Mouse (Mus musculus) skeletal muscle tissue, adult 2 months (tissue): Measurements from ENCODE around the gene Rap1gds1.
A peak's percentile ranks its signal among the peaks of the same experiment; 100 is the strongest.

ENCODE experiments used
- DNase-seq: peaks from one replicate; pipeline ENCODE4 v3.0.0-alpha.2; 2012; ENCODE audit warnings: low read depth, low spot score

The Rap1gds1 gene

DNA sequence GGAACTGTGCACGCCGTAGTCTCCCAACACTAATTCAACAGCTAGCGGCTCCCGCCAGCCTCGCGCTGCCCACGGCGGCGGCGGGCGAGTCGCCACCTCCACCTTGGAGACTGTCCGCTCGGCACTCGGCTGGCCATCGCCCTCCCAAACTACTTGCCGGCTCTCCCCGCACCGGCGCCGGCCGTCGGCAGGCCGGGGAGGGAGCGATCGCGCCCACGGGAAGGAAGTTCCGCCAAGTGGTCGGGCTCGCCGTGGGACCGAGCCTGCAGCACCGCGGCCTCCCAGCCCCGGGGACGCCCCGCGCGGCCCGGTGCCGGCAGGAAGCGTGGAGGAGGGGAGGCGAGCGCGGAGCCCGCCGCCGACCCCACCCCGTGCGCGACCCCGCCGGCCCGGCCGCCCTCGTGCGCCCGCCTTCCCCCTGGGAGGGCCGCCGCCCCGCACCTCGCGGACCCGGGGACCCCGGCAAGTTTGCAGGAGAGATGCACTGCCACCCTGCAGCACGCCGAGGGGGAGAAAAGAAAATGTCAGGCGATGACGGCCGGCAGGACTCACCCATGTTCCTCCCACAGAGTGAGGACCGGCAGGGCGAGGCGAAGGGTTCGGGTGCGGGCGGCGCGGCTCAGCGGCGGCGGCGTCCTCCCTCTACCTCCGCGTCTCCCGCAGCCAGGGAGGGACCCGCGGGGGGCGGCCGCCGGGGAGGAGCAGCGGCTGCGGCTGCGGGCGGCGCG lies at the start of gene Rap1gds1:
Gene Rap1gds1 (minus strand): TSS at position 718 of the 728 bp plus-strand sequence.
- peak; percentile 22 for DNase-seq

GRCm38 (mm10) chr3:139118446-139118845 lies 43.4 kb upstream of the Rap1gds1 start:
- no peak for DNase-seq

DNA sequence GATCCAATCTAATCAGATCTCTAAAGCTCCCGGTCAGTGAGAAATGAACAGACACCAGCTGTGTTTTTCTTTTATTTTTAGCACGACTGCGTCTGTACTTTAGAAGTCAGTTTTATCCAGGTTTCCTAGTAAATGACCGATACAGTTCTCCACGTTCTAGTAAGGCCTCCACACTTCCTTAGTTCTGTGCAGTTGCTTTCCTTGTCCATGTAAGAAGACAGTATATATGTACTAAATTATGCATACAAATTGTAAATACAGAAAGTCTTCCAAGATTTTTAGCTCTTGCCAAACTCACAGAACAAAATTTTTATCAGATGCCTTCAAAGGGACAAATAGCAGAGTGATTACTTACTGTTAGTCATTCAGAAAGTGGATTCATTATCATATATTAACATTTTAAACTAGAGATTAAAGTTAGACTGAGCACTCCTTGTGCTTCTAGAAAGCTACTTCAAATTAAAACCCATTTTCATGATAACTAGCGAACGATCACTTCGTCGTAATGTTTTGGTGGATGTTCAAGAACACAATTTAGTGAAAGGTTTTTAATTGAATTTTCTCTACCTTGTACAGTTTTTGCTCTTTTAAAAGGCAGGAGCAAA lies 41.8 kb upstream of the Rap1gds1 start:
- DNase-seq = no peak

DNA sequence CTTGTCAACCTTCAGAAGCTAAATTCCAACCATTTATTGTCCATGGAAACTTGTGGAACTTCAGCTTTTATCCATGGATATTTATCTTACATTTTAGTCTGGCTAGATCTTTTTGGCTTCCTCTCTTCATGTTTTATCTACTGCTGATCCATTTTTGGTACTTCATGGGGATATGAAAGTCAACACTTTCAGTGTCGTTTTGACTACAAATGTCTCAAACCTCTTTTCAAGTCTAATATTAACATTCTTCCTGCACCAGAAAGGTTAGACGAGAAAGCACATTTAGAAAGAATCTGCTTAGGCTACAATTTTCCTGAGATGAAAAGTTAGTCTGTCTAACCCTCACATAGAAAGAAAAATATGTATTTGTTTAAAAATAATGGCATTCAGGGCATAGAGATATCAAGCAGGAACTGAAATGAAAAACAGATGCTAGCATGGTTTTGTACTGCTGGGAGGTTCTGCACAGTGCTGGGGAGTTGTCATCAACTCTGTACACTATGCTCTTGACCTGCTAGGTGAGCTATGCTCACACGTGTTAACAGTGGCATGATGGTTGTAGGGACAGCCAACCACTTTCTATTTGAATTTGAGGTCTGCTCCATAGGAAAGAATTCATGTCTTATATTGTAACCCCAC lies 37.5 kb upstream of the Rap1gds1 start:
- DNase-seq = no peak

GRCm38 (mm10) chr3:139111877-139112276 lies 36.9 kb upstream of the Rap1gds1 start:
- no peak for DNase-seq

- peak; percentile 4 for DNase-seq
Measured at GRCm38 (mm10) chr3:139108176-139108575, 33.2 kb upstream of the Rap1gds1 start.

DNA sequence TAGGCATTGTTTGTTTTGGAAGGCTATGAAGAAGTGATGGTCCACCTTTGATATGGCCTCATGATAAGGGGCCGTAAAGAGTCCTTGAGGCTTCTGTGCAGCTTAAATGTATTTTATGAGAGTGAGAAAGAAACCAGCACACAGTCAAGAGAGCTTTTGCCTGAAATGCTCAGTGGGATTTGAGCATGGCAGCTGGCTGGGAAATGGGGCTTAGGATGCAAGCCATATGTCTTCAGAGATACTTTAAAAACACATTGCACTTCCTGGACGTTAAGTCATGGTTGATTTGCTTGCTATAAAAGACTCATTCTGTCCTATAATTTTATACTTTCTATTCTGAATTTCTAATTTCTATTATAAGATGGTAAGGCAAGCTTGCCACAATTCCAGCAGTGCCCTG lies 28.9 kb upstream of the Rap1gds1 start:
- DNase-seq = no peak

DNA sequence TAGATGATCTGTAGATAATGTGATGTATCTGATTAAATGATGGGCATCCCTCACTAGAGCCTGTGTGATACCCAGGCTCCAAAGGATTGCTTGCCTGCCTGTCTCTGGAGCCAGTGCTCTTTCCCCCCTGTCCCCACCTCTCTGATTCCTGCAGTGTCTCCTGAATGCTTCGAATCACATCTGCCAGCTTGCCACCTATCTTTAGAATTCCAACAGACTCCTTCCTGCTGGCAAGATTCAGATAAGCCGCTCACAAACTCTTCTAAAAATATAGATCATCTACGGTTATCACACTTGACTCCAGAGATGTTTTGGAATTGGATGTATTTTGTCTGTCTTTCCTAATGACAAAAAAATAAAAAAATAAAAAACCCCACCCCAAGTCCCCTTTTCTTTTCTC lies 28.3 kb upstream of the Rap1gds1 start:
- DNase-seq = no peak

DNA sequence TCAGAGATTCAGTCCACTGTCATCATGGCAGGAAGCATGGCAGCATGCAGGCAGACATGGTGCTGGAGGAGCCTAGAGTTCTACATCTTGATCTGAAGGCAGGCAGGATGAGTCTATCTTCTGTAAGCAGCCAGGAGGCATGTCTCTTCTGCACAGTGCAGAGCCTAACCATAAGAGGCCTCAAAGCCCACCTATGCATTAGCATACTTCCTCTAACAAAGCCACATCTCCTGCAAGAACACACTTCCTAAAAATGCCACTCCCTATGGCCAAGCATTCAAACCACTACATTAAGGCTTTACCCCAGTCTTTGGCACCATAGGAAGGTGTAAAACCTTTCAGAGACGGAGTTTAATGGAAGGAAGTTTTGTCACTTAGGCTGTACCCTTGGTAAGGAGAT lies 26.9 kb upstream of the Rap1gds1 start:
- no peak for DNase-seq

DNA sequence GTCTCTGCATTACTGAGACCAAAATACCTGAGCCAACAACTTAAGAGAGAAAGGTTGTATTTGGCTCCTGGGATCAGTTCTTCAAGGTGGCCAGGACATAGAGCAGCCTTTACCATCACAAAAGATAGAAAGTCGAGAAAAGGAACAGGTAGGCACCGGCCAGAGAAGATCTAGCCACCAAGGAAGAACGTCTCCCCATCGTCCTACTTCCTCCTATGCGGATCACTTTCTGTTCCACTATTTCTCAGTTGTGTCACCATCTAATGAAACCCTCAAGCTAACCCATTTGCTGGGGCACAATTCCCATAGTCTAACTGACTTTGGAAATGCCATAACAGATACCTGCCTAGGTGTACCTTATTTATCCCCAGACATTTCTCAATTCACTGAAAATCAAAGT lies 24.3 kb upstream of the Rap1gds1 start:
- no peak for DNase-seq

DNA sequence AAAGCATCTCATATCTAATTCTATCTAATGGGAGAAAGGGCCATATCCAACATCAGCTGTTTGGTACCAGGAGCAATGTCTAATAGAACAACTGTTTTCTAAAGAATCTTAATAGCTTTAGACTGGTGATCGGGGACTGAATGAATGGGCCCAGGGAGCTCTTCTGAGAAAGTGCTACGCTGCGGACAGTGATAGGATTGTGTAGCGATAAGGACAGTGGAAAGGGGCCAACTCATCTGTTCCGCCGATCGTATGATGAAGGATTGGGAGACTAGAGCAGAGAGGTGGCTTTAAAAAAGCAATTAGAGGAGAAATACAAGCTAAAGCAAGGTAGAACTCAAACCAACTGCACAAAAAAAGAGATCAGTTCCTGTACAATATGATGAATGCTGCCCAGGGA lies 20.9 kb upstream of the Rap1gds1 start:
- DNase-seq = no peak

DNA sequence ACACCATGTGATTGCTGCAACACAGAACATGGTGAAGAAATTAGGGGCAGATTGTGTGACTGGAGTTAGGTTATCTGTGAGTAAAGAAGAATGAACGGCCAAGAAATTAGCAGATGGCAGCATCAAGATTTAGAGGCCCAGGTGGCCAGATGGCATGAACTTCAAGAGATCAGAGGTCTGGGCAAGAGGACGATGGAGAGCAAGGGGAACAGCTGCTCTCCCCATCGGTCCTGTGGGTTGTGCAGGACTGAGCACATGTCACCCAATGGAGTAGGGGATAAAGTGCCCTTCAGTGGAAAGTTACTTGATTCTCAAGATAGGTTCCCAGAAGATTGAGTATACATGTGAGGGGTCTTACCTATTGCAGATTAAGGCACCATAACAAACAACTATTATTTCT lies 13.5 kb upstream of the Rap1gds1 start:
- no peak for DNase-seq

- DNase-seq = no peak
Measured at GRCm38 (mm10) chr3:139083778-139084539, 9.0 kb upstream of the Rap1gds1 start.

DNA sequence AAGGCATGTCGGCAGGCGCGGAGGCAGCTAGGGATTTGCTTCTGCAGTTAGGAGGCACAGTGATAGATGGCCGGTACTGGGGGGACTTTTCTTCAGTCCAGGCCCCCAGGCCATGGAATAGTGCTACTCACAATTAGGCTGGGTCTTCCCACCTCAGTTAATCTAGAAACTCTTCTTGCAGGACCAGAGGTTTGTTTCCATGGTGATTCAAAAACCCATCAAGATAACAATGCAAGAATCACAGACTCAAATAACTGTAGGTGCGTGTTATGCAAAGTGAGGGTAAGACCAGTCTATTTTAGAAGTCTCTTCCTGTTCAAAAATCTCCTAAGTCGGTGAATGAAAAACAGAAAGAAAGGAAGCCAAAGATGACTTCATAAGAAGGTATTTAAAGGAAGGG lies 4.8 kb upstream of the Rap1gds1 start:
- DNase-seq = no peak

GRCm38 (mm10) chr3:139078010-139078409 lies 3.0 kb upstream of the Rap1gds1 start:
- DNase-seq = no peak

GRCm38 (mm10) chr3:139076059-139076455 lies 1.1 kb upstream of the Rap1gds1 start:
- DNase-seq = peak; percentile 13

DNA sequence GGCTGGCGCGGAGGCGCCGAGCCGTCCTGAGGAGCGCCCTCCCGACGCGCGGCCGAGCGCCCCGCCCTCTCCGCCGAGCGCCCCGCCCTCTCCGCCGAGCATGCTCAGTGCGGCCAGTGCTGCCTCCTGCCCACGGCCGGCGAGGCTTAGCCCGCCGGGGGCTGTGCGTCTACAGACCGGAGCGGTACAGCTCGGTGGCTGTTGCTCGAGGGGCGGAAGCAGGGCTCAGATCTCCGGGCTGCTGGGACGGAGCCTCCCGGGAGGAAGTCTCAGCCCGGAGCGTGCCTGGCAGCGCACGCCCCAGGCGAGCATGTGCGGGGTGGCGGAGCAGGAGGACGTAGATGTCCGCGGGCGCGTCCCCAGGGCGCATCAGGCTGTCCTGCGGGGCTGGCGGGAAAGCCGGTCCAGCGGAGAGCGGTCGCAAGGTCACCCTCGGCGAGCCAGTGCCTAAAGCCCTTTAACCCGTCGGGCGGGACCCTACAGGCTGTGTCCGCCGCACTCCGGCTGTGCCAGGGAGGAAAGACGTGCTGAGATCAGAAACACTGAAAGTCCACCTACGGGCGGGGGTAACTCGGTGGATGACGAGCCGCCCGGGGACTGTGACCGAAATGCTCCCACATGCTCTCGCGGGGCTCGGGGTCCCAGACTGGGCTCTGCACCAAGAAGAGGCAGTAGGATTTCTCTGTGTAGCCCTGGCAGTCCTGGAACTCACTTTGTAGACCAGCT lies 495 bp upstream of the Rap1gds1 start:
- DNase-seq = peak; percentile 83

GRCm38 (mm10) chr3:139073801-139074483 lies 1.1 kb downstream of the Rap1gds1 start:
- DNase-seq = no peak

DNA sequence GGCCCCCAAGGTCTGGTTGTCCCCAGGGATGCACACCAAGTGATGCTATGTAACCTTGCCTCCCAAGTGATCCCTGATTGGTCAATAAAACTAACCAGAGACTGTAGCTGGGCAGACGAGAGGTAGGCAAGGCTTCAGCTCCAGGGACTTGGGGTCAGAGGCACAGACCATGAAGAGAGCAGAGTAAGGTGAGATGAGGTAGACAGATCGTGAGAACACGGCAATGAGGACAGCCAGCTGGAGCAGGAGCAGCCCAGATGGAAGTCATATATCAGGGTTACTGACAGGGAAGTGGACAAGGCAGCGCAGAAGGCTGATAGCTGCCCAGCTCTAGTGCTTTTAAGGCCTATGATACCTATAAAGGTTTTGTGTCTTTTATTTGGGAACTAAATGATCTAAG lies 5.5 kb downstream of the Rap1gds1 start:
- peak; percentile 87 for DNase-seq

DNA sequence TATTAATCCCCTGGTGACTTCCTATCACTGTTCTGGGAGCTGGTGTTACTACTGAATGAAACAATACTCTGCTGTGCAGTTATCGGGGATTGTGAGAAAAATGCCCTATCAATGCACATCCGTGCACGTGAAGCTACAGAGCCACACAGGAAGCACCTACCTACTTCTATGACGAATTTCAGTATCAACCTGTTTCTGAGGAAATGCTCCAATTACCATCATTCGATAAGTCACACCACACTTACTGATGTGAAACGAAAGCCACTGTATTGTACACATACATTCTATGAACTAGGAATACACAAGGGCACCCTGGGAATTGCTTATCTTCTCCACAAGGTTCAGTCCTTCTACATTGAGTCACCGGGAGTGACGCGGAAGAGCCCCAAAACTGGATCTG lies 10.9 kb downstream of the Rap1gds1 start:
- no peak for DNase-seq

- no peak for DNase-seq
Measured at GRCm38 (mm10) chr3:139062088-139062487, 12.9 kb downstream of the Rap1gds1 start.
